Mouse (Mus musculus) retina, postnatal 7 days (tissue): ENCODE data around the gene Tas2r108.

Experiments used
- DNase-seq: peaks from one replicate; pipeline ENCODE4 v3.0.0-alpha.2; 2012; ENCODE audit warnings: low read depth, low spot score

Gene Tas2r108

DNA sequence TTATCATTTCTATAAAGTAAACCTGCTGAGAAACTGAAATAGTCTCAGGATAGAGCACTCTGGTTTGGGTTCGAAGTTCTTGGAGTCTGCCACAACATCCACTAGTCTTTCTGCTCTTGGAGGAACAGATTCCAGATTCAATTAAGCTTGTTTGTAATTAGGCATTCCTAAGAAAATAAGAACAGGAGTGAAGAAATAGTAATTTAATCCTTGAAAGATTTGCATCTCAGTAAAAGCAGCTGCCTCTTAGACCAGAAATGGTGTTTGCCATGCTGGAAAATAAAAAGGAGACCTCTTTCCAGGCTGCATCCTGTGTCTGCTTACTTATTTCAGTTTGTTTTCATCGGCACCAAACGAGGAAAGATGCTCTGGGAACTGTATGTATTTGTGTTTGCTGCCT is at the start of gene Tas2r108:
TSS of gene Tas2r108 (plus strand) at position 301 of the 400 bp plus-strand sequence.
- no peak for DNase-seq

DNA sequence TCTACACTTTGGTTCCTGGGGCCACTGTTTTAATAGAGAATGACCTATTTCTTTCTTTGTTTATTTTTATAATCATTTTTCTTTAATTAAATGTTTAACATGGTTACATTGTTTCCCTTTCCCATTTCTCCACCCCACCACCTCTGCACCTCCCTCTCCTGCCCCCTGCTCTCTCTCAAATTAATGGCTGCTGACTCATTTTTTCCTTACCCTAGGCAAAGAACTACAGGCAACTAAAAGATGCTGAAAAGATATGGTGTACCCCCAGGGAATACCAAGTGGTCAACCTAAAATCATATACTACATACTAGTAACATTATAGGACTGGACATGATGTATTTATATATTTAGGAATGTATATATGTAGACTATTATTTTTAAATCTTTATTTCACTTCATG is 44.7 kb upstream of the Tas2r108 start:
- no peak for DNase-seq

GRCm38 (mm10) chr6:40454436-40455041 is 38.8 kb upstream of the Tas2r108 start:
- DNase-seq: no peak

GRCm38 (mm10) chr6:40465710-40466109 is 27.6 kb upstream of the Tas2r108 start:
- no peak for DNase-seq

GRCm38 (mm10) chr6:40470916-40471719 is 22.2 kb upstream of the Tas2r108 start, which contains the start of gene Ssbp1:
Gene Ssbp1 (plus strand): TSS chr6:40471352.
- peak; percentile 91 for DNase-seq

GRCm38 (mm10) chr6:40471720-40472010 is 21.7 kb upstream of the Tas2r108 start:
- no peak for DNase-seq

DNA sequence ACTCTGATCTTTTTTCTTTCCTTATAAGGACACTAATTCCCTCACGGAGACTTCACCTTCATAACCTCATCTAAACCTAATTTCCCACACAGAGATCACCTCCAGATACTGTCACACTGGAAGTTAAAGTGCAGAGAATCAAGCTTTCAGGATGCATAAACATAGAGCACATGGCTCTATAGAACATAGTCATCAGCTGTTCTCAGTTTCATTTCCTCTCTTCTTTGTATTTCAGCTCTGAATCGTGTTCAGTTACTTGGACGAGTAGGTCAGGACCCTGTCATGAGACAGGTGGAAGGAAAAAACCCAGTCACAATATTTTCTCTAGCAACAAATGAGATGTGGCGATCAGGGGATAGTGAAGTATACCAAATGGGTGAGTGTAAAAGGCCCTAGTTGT is 17.2 kb upstream of the Tas2r108 start:
- DNase-seq: no peak

- DNase-seq: no peak
These were observed 13.6 kb upstream of the Tas2r108 start for GRCm38 (mm10) chr6:40479705-40480104.

GRCm38 (mm10) chr6:40482318-40482717 is 11.0 kb upstream of the Tas2r108 start:
- DNase-seq: no peak

GRCm38 (mm10) chr6:40490933-40491332 is 2.4 kb upstream of the Tas2r108 start, which contains the start of gene Tas2r137:
Gene Tas2r137 (plus strand): TSS chr6:40491233.
- DNase-seq: no peak

DNA sequence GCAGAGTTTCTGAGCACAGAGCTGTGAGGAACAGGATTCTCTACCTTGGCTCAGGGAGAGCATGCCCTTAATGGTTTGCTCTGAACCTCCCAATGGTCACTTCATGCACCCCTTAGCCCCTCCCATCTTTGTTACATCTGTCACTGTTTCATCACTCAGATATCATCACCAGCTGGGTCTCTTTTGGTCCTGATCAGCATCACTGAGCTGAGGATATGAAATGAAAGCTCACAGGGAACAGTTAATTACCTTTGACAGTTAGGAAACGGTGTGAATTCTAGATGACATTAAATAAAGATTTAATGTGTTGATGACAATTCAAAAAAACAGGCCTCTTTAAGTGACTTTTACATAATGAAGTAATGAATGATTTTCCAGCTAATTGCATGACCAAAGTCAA is 26.1 kb downstream of the Tas2r108 start, which contains the start of gene Prss37:
TSS of gene Prss37 (minus strand) at position 101 of the 400 bp plus-strand sequence.
- DNase-seq: no peak
